Mouse (Mus musculus) embryonic facial prominence, embryonic 13.5 days (tissue): Measurements from ENCODE around the gene 1300017J02Rik. TPM values are rescaled to one million over a fixed set of nuclear protein-coding genes. Genes with fewer than 3 reads are reported as not detected.

Source experiments
- ATAC-seq: fragments of 200-750 bp; cut with Nextera tagmentation; 2 replicates; pipeline ENCODE4 v1.8.0; 2017; ENCODE audit warnings: low read depth; ENCODE audit not compliant: insufficient number of reproducible peaks, insufficient read depth, low FRiP score, low TSS enrichment
- H3K27ac ChIP-seq: fragments of 300-500 bp; sonication (generic); 2 replicates; pipeline ENCODE4 v1.5.1; 2015; ENCODE audit warnings: moderate library complexity, mild to moderate bottlenecking, inconsistent platforms
- H3K27me3 ChIP-seq: fragments of 300-500 bp; sonication (generic); 2 replicates; pipeline ENCODE4 v1.6.1; 2015; ENCODE audit warnings: mild to moderate bottlenecking, inconsistent platforms
- H3K36me3 ChIP-seq: fragments of 300-500 bp; sonication (generic); 2 replicates; pipeline ENCODE4 v1.6.1; 2015; ENCODE audit warnings: mild to moderate bottlenecking, inconsistent platforms
- H3K4me1 ChIP-seq: fragments of 300-500 bp; sonication (generic); 2 replicates; pipeline ENCODE4 v1.6.1; 2015; ENCODE audit warnings: inconsistent platforms
- H3K4me2 ChIP-seq: fragments of 300-500 bp; sonication (generic); 2 replicates; pipeline ENCODE4 v1.6.1; 2015; ENCODE audit warnings: moderate library complexity, mild to moderate bottlenecking, inconsistent platforms
- H3K4me3 ChIP-seq: fragments of 300-500 bp; sonication (generic); 2 replicates; pipeline ENCODE4 v1.5.1; 2015; ENCODE audit warnings: mild to moderate bottlenecking, inconsistent platforms
- H3K9ac ChIP-seq: fragments of 300-500 bp; sonication (generic); 2 replicates; pipeline ENCODE4 v1.6.1; 2015; ENCODE audit warnings: mild to moderate bottlenecking, inconsistent platforms
- H3K9me3 ChIP-seq: fragments of 300-500 bp; sonication (generic); 2 replicates; pipeline ENCODE4 v1.6.1; 2016; ENCODE audit warnings: inconsistent platforms
- WGBS: fragments of 180-500 bp; shearing (Covaris S2); methylation state at CpG from one replicate; pipeline ENCODE4 v1.1.7; 2015; ENCODE audit warnings: mixed read lengths; 5-methylcytosine and 5-hydroxymethylcytosine counted together
- polyA plus RNA-seq: library from polyadenylated mRNA; unstranded; fragments of >200 nt; fragmentation: Nextera tagmentation; extraction: Ambion mirVana; gene quantifications from 2 replicates; pipeline ENCODE4 v1.2.1, GENCODE M21; 2015

Gene 1300017J02Rik
- polyA plus RNA-seq, 1 experiment from 2014 or later = 3.0 TPM

DNA sequence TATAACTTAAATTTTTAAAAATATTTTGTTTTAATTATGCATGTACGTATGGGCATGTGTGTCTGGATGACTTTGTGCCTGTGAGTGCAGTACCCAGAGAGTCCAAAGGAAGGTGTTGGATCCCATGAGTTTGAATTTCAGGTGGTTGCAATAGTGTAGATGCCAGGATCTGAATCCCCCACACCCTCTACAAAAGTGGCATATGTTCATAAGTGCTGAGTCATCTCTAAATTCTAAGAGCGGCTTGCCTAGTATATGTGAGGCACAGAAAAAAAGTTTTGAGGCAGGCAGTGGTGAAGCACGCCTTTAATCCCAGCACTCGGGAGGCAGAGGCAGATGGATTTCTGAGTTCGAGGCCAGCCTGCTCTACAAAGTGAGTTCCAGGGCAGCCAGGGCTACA, 99.1 kb downstream of the 1300017J02Rik start:
- H3K4me1 ChIP-seq = peaks cover 3% of the 10 kb centered on the region; the same call in 1 of the 2 replicates

DNA sequence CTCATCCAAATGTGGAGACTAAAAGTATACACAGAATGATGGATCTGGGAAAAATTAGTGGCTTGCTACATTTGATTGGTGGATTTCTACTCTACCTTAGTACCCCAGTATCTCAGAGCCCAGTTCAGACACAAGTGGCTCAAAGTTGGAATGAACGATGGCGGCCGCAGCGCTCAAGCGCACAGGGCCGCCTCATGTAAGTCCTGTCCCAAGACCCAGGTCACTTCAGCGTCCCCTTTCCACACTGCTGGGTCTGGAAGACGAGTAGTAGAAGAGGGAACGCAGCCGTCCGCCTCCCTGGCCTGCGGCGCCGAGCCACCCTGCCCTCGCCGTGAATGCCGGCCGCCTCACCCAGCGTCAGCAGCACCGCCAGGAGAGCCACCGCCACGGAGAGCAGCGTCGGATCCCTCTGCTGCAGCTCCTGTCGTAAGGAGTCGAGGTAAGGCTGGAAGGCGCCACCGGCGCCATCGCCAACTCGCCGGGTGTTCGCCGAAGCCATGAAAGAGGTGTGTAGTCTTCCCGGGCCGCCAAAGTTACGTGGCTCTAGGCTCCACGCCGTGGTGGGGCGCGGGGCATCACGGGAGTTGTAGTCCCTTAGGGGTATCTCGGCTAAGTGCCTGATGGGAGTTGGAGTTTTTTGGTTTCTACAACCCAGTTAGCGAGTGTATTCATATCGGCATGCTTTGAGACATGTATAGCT, 103.2 kb downstream of the 1300017J02Rik start, which contains the start of gene Srprb:
Gene Srprb (minus strand): TSS at position 577 of the 700 bp plus-strand sequence.
- Histone ChIP-seq H3K4me2 (peak within 1 kb of the TSS; percentile 60), H3K9ac (peak within 1 kb of the TSS; percentile 92), H3K4me1 (peaks cover 3% of the 10 kb centered on the region; the same call in 1 of the 2 replicates)

More for the DNA sequence above, 99.1 kb downstream of the 1300017J02Rik start:
- Histone ChIP-seq H3K27me3 (no peaks in the 10 kb centered on the region), H3K9ac (no peak overlapping the region), H3K4me3 (no peak overlapping the region), H3K9me3 (no peaks in the 10 kb centered on the region), H3K4me2 (no peak overlapping the region), H3K27ac (no peak overlapping the region), H3K36me3 (no peaks in the 10 kb centered on the region)
- 90% methylated on average over 5 of the region's 5 CpGs for WGBS
- no peak for ATAC-seq

More for the DNA sequence above, 103.2 kb downstream of the 1300017J02Rik start, which contains the start of gene Srprb:
- ATAC-seq = peak; percentile 92
- Histone ChIP-seq H3K9me3 (no peaks in the 10 kb centered on the region), H3K27ac (peak within 1 kb of the TSS; percentile 89), H3K27me3 (no peaks in the 10 kb centered on the region), H3K4me3 (peak within 1 kb of the TSS; percentile 86), H3K36me3 (peaks cover 24% of the 10 kb centered on the region)
- WGBS = under 1% methylated on average over 45 of the region's 45 CpGs

Other genes with a start within 250 kb of the 1300017J02Rik start
- gene Rab6b, start 193.3 kb downstream of the 1300017J02Rik start, polyA plus RNA-seq = 7.7 and 8.1 TPM in 2 replicates
- gene Srprb, start 102.9 kb downstream of the 1300017J02Rik start, polyA plus RNA-seq = 63.4 and 65.4 TPM in 2 replicates
- gene Gm20425, start 74.8 kb downstream of the 1300017J02Rik start, polyA plus RNA-seq = 2.3 and 4.3 TPM in 2 replicates
- 14.4 and 135 TPM in 2 replicates for gene Trf, start 74.6 kb downstream of the 1300017J02Rik start, polyA plus RNA-seq
- 68.1 and 74.2 TPM in 2 replicates for gene Topbp1, start 133 bp upstream of the 1300017J02Rik start, polyA plus RNA-seq
- gene Cdv3, start 60.8 kb upstream of the 1300017J02Rik start, polyA plus RNA-seq = 117 and 125 TPM in 2 replicates
- gene Bfsp2, start 175.3 kb upstream of the 1300017J02Rik start, polyA plus RNA-seq = 2.6 and 5.1 TPM in 2 replicates